Mouse (Mus musculus): Measurements from ENCODE around the gene Irf3. TPM values are rescaled to one million over a fixed set of nuclear protein-coding genes. Genes with fewer than 3 reads are reported as not detected.

The Irf3 gene
- polyA plus RNA-seq, 1 experiment from 2014 or later, result 90.9 TPM

DNA sequence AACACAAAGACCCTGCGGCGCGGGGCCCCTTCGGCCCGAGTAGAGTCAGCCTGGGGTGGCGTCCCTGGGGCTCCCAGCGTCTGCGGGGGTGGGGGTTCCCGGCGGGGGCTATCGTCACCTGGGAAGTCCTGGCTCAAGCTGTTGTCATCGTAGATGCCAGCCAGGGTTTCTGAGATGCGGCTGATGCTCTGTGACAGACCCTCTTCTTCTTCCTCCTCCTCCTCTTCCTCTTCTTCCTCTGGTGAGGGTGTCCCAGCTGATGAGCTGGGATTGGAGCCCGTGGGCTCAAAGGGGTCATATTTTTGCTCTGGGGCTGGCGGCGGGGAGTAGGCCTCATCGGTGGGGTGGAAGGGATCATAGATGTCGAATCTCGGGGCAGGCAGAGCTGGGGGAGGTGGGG, 11.0 kb downstream of the Irf3 start:
- Histone ChIP-seq H3K4me2 (no peak overlapping the region), H3K4me1 (replicated peaks) (peaks cover 10% of the 10 kb centered on the region; the same call in 1 of the 2 replicates), H3K9me3 (no peaks in the 10 kb centered on the region), H3K27ac (no peak overlapping the region), H3K36me3 (peaks cover 100% of the 10 kb centered on the region), H3K9ac (replicated peaks) (no peak overlapping the region), H3K27me3 (no peaks in the 10 kb centered on the region), H3K4me3 (replicated peaks) (no peak overlapping the region)
- 95% methylated on average over 19 of the region's 19 CpGs for WGBS
- no peak for ATAC-seq (ENCODE audit: insufficient number of reproducible peaks, insufficient read depth, low FRiP score, low TSS enrichment, low read depth)

DNA sequence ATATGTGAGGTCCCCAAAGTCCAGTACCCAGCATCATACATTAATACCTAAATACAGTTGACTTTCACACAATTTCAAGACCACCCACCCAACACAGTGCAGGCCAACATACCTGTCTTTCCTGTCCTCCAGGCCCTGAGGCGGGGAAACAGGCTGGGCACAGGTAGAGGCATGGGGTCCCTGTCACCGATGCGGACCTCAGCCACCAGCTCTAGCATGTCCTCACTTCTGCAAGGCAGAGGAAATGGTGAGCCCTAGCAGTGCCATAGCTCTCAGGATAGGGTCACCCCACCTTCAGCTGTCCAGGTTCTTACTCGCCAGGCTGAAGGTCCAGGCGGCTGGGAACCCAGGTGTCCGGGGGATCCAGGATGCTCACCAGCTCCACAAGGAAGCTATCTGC, 14.6 kb downstream of the Irf3 start:
- Histone ChIP-seq H3K9ac (replicated peaks) (no peak overlapping the region), H3K36me3 (peaks cover 71% of the 10 kb centered on the region), H3K27me3 (no peaks in the 10 kb centered on the region), H3K9me3 (no peaks in the 10 kb centered on the region), H3K4me2 (no peak overlapping the region), H3K4me1 (replicated peaks) (peaks cover 15% of the 10 kb centered on the region), H3K27ac (no peak overlapping the region), H3K4me3 (replicated peaks) (no peak overlapping the region)
- no peak for ATAC-seq (ENCODE audit: insufficient number of reproducible peaks, insufficient read depth, low FRiP score, low TSS enrichment, low read depth)
- WGBS, result 92% methylated on average over 6 of the region's 6 CpGs

DNA sequence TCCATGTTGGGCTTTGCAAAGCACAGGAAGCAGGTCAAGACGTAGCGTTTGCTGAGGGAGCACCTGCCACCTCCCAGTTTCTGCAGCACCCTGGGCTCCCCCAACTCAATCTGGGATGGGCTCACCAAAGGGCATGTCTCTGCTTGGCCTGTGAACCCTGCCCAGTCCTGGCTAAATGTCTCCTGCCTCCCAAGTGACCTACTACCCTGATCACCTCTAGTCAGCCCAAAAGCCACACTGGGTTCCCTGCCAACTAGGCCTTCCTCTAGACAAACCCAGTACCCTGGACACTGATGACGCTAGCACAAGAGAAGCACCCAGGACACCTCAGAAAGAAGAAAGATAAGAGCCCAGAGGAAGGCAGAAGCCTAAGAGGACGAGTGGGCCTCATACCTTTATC, 15.4 kb downstream of the Irf3 start:
- WGBS, result 86% methylated on average over 4 of the region's 4 CpGs
- no peak overlapping the region for H3K4me2 ChIP-seq
- no peaks in the 10 kb centered on the region for H3K27me3 ChIP-seq
- H3K9me3 ChIP-seq, result no peaks in the 10 kb centered on the region
- no peak overlapping the region for H3K9ac ChIP-seq (replicated peaks)
- H3K36me3 ChIP-seq, result peaks cover 62% of the 10 kb centered on the region
- no peak for ATAC-seq (ENCODE audit: insufficient number of reproducible peaks, insufficient read depth, low FRiP score, low TSS enrichment, low read depth)
- H3K4me3 ChIP-seq (replicated peaks), result no peak overlapping the region
- peaks cover 17% of the 10 kb centered on the region for H3K4me1 ChIP-seq (replicated peaks)
- H3K27ac ChIP-seq, result no peak overlapping the region

DNA sequence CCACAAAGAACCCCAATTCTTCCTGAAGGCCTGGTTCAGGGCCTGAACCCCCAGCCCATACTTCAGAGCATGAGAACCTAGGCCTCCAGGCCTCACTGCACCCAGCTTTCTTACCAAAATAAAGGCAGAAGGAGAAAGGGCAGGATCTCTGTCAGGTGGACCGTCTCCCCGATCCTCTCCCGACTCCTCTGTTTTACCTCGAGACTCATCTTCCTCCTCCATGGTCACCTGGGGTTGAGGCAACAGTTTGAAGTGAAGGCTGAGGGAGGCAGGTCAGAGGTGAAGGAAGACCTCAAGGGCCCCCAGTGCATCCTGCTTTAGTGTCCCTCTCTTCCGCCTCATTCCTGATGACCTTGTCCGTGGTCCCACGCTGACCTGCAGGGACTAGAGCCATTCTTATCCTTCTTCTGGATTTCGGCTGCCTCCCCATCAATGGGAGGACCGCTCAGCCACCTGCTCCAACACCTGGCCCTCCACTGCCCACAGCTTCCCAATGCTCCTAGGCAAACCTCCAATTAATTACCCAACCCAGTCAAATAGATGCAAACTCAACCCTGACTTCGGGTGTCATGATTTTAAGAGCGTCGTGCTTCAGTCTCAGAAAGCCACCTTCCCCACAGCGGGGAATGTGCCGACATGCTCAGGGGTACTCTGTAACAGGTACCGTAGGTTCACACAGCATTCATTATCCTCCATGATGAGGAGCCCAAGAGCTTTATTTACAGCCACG, 16.1 kb downstream of the Irf3 start:
- Histone ChIP-seq H3K4me2 (no peak overlapping the region), H3K9me3 (no peaks in the 10 kb centered on the region), H3K4me3 (replicated peaks) (no peak overlapping the region), H3K27ac (no peak overlapping the region), H3K36me3 (peaks cover 55% of the 10 kb centered on the region), H3K4me1 (replicated peaks) (peaks cover 23% of the 10 kb centered on the region), H3K27me3 (no peaks in the 10 kb centered on the region), H3K9ac (replicated peaks) (0 out of 2 replicates have a peak overlapping the region, but pooled peaks have one; percentile 12)
- ATAC-seq (ENCODE audit: insufficient number of reproducible peaks, insufficient read depth, low FRiP score, low TSS enrichment, low read depth), result no peak
- WGBS, result 95% methylated on average over 16 of the region's 16 CpGs

DNA sequence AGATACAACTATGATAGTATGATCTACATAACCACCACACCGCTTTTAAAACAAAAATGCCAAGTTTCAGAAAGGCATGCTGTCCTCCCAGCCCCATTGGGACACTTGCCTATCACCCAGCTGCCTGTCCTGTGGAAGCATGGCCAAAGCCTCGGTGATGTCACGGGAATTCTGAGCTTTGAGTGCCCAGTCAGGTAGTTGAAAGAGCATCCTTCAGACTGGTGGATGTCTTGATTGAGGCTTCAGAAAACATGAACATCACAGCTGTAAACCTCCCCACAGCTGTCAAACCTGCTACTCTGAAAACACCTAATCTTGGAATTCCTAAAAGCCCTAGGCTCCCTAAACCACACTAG, 16.6 kb downstream of the Irf3 start:
- H3K4me1 ChIP-seq (replicated peaks), result peaks cover 27% of the 10 kb centered on the region
- ATAC-seq (ENCODE audit: insufficient number of reproducible peaks, insufficient read depth, low FRiP score, low TSS enrichment, low read depth), result no peak
- H3K36me3 ChIP-seq, result peaks cover 50% of the 10 kb centered on the region
- 99% methylated on average over 3 of the region's 3 CpGs for WGBS
- H3K27ac ChIP-seq, result no peak overlapping the region
- H3K4me3 ChIP-seq (replicated peaks), result no peak overlapping the region; the same call in 1 of the 2 replicates
- no peak overlapping the region for H3K4me2 ChIP-seq
- no peak overlapping the region for H3K9ac ChIP-seq (replicated peaks)
- H3K27me3 ChIP-seq, result 0 out of 2 replicates have a peak, but pooled peaks cover 3% of the 10 kb centered on the region
- no peaks in the 10 kb centered on the region for H3K9me3 ChIP-seq

DNA sequence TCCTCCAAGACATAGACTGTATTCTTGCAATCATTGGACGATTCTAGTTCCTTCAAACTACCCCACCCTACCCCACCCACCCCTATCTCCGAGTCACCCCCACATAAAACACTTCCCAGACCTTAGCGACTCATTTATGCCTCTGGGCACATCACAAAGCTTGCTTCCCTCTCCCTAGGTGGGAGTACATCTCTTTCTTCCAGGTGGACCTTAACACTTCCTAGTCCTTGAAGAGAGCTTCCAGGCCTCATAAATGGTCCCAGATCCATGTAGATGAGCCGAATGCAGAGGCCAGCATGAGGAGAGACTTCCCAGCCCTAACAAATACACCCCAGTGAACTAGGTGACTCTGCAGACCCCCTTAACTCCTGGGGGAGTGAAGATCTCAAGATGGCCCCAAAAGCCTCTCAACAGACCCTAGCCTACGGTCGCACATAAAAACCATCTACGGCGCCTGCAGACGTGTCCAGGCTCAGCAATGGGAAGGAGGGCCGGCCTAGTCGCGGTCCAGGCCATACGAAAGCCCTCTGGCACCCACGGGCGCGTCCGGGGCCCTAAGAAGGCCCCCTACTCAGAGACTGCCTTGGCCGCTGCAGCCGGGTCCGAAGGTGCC, 18.0 kb downstream of the Irf3 start:
- H3K4me3 ChIP-seq (replicated peaks), result peak overlapping the region; percentile 89
- peaks cover 12% of the 10 kb centered on the region; the same call in 1 of the 2 replicates for H3K27me3 ChIP-seq
- peaks cover 35% of the 10 kb centered on the region for H3K4me1 ChIP-seq (replicated peaks)
- WGBS, result 2% methylated on average over 20 of the region's 20 CpGs
- no peak for ATAC-seq (ENCODE audit: insufficient number of reproducible peaks, insufficient read depth, low FRiP score, low TSS enrichment, low read depth)
- peak overlapping the region; percentile 86 for H3K27ac ChIP-seq
- H3K4me2 ChIP-seq, result peak overlapping the region; percentile 85
- H3K9ac ChIP-seq (replicated peaks), result peak overlapping the region; percentile 94
- H3K36me3 ChIP-seq, result peaks cover 36% of the 10 kb centered on the region
- no peaks in the 10 kb centered on the region for H3K9me3 ChIP-seq

DNA sequence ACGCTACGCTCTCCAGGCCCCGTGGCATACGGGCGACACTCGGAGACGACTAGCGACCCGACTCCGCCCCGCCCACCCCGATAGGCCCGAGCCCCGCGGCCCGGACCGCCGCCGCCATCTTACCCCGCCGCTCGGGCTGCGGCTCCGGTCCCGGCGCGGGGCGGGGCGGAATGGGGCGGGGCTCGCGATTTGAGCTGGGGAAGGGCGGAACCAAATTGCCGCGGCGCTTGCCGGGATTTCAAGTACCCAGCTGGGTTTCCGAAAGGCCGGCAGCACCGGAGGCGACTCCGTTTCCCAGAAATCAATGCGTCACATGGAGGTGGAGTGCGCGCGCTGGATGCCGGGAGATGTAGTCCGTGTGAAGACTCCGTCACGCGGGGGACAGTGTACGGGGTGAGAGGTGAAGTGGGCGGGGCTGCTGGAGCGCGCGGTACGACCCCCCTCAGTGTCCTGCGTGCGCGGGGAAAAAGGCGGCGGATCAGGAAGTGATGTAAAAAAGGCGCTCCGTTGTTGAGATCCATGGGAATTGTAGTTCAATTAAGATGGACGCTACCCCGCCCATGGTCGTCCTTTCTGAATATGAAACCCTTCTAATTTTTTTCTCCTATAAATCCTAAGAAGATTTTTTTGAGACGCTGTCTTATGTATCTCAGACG, 18.6 kb downstream of the Irf3 start, which contains the start of gene Scaf1:
TSS of gene Scaf1 (minus strand) at position 407 of the 656 bp plus-strand sequence.
- Histone ChIP-seq H3K27ac (peak within 1 kb of the TSS; percentile 92), H3K9me3 (no peaks in the 10 kb centered on the region), H3K9ac (replicated peaks) (peak within 1 kb of the TSS; percentile 94), H3K4me3 (replicated peaks) (peak within 1 kb of the TSS; percentile 89), H3K4me1 (replicated peaks) (peaks cover 35% of the 10 kb centered on the region), H3K27me3 (peaks cover 12% of the 10 kb centered on the region; the same call in 1 of the 2 replicates), H3K36me3 (peaks cover 30% of the 10 kb centered on the region), H3K4me2 (peak within 1 kb of the TSS; percentile 85)
- ATAC-seq (ENCODE audit: insufficient number of reproducible peaks, insufficient read depth, low FRiP score, low TSS enrichment, low read depth), result peak; percentile 90
- WGBS, result under 1% methylated on average over 67 of the region's 69 CpGs

DNA sequence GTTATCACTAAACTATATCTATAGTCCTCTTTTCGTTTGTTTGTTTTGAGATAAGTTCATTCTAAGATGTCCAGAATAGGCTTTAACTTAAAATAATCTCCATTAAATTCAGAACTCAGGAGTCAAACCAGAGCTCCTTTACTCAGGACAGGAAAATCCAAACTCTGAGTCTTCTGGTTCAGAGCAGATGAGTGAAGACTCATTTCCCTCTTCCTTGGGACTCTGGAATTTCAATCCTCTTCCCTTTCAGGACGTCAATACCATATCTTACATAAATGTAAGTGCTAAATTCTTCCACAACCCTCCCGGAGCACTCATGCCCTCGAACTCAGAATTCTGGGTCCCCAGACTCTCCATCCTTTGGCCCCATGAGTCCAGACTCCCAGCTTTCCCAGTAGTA, 19.3 kb downstream of the Irf3 start:
- Histone ChIP-seq H3K27me3 (peaks cover 12% of the 10 kb centered on the region; the same call in 1 of the 2 replicates), H3K36me3 (peaks cover 23% of the 10 kb centered on the region), H3K4me2 (peak overlapping the region; percentile 85), H3K9me3 (no peaks in the 10 kb centered on the region), H3K4me3 (replicated peaks) (peak overlapping the region; percentile 89), H3K4me1 (replicated peaks) (peaks cover 35% of the 10 kb centered on the region), H3K9ac (replicated peaks) (no peak overlapping the region; the same call in 1 of the 2 replicates), H3K27ac (peak overlapping the region; percentile 92)
- WGBS, result 2% methylated on average over 4 of the region's 4 CpGs
- no peak for ATAC-seq (ENCODE audit: insufficient number of reproducible peaks, insufficient read depth, low FRiP score, low TSS enrichment, low read depth)

DNA sequence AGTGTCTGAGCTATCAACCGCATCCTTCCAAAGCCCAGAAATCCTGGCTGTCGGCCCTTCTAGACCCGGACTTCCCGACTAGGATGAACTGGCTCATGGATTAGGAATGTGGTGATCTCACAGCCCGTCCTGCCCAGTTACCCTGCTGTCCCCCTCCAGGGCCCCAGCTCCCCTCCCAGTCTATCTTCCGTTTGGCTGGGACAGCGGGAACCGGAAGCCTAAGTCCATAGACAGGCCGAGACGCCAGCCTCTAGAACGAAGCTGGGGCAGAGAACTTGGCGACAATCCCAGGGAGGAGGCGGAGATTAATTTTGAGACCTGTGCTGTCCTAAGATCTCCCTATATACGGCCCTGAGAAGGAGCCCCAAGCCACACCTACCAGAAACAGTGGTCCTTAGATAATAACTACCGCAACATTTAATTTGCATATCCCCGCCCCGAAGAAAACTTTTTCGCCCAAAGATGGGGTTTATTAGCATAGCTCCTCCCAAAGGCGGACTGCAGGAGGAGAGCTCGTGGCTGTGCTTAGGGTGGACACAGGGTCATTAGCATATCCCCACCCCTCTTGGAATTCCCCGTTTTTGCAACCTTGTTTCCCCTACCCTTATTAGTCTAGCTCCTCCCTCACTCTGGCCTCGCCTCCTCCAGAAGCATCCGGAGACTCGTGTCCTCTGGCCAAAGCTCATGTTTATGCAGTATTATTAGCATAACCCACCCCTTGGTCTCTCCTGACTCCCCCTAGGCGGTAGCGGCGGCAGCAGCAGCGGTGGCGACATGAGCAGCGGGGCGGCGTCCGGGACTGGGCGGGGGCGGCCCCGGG, 20.0 kb downstream of the Irf3 start, which contains the start of gene Rras:
TSS of gene Rras (plus strand) at position 720 of the 820 bp plus-strand sequence.
- peak within 1 kb of the TSS; percentile 92 for H3K27ac ChIP-seq
- peak within 1 kb of the TSS; percentile 89 for H3K4me3 ChIP-seq (replicated peaks)
- peaks cover 35% of the 10 kb centered on the region for H3K4me1 ChIP-seq (replicated peaks)
- peak; percentile 92 for ATAC-seq (ENCODE audit: insufficient number of reproducible peaks, insufficient read depth, low FRiP score, low TSS enrichment, low read depth)
- 1% methylated on average over 36 of the region's 36 CpGs for WGBS
- H3K9me3 ChIP-seq, result no peaks in the 10 kb centered on the region
- peak within 1 kb of the TSS; percentile 85 for H3K4me2 ChIP-seq
- peaks cover 12% of the 10 kb centered on the region; the same call in 1 of the 2 replicates for H3K27me3 ChIP-seq
- H3K9ac ChIP-seq (replicated peaks), result peak within 1 kb of the TSS; percentile 70
- peaks cover 16% of the 10 kb centered on the region for H3K36me3 ChIP-seq

DNA sequence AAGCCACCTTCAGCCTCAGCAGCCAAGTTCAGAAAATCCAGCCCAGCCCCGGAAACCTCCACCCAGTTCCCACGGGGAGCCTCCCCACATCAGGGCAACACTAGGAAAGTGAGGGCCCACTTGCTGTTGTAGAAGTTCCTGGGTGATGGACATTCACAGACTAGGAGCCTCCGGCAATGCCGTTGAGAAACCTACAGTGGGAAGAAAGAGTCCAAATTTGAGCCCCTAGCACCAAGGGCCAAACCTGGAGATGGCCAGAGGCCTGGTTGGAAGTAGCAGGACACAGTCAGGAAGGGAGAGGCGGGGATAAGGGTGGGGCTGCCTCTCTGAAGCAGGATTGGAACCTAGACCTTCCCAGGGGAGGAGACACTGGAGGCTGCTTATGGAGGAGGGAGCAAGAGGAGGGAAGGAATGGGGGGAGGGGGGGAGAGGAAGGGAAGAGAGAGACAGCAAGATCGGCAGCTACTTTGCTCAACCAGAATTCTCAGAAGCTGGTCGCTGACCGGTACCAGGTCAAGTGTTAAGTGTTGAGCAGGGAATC, 21.7 kb downstream of the Irf3 start:
- peaks cover 12% of the 10 kb centered on the region; the same call in 1 of the 2 replicates for H3K27me3 ChIP-seq
- no peaks in the 10 kb centered on the region for H3K36me3 ChIP-seq
- H3K4me1 ChIP-seq (replicated peaks), result peaks cover 35% of the 10 kb centered on the region
- no peaks in the 10 kb centered on the region for H3K9me3 ChIP-seq
- peak overlapping the region; percentile 85 for H3K4me2 ChIP-seq
- H3K27ac ChIP-seq, result 0 out of 2 replicates have a peak overlapping the region, but pooled peaks have one; percentile 1
- 32% methylated on average over 8 of the region's 8 CpGs for WGBS
- H3K9ac ChIP-seq (replicated peaks), result no peak overlapping the region
- no peak for ATAC-seq (ENCODE audit: insufficient number of reproducible peaks, insufficient read depth, low FRiP score, low TSS enrichment, low read depth)
- 0 out of 2 replicates have a peak overlapping the region, but pooled peaks have one; percentile 6 for H3K4me3 ChIP-seq (replicated peaks)

Measured in limb, embryonic 12.5 days (tissue).